Mouse (Mus musculus) testis, adult 2 months (tissue): Measurements from ENCODE around the gene Hltf.

Source experiments
- CTCF ChIP-seq: fragments of 200-500 bp; IDR thresholded peaks from 2 replicates; pipeline ENCODE4 v1.5.1; 2012; ENCODE audit warnings: low read depth, mild to moderate bottlenecking, inconsistent platforms, low read length, moderate library complexity; ENCODE audit not compliant: control insufficient read depth, insufficient read depth, insufficient replicate concordance
- POLR2A ChIP-seq: fragments of 200-500 bp; IDR thresholded peaks from 2 replicates; pipeline ENCODE4 v1.6.1; 2012; ENCODE audit warnings: low read depth, mild to moderate bottlenecking, inconsistent platforms, low read length, moderate library complexity; ENCODE audit not compliant: control insufficient read depth

- TF ChIP-seq CTCF (no peak), POLR2A (no peak)
Observed at GRCm38 (mm10) chr3:20150511-20150910, 92.9 kb downstream of the Hltf start.
